Mouse (Mus musculus): ENCODE measurements around the gene Filip1.

- TF ChIP-seq CTCF (IDR thresholded peaks at IDR 0.05; ENCODE audit: control insufficient read depth, insufficient read depth, insufficient read length) (no peak), MAX (IDR thresholded peaks at IDR 0.05) (no peak), CEBPB (IDR thresholded peaks at IDR 0.05; ENCODE audit: low read depth) (no peak)
These were observed 86.0 kb downstream of the Filip1 start for GRCm38 (mm10) chr9:79926464-79927155.

Data from C2C12 (cell line).